Mouse (Mus musculus) megakaryocyte progenitor cell, adult 5-6 weeks (primary cell): ENCODE data around the gene Ino80. TPM values are rescaled to one million over a fixed set of nuclear protein-coding genes. Genes with fewer than 3 reads are reported as not detected.

ENCODE experiments used
- ATAC-seq: replicated peaks from 2 replicates; pipeline ENCODE4 v1.8.0; 2016; ENCODE audit warnings: mild to moderate bottlenecking, moderate TSS enrichment, inconsistent platforms; ENCODE audit not compliant: poor library complexity
- total RNA-seq, 2 experiments: library from RNA; stranded (forward) in 1 of 2; stranded (reverse) in 1 of 2; fragments of 157-497, 149-512 nt in 1 of 2; fragments of 200-1000 nt in 1 of 2; gene quantifications; 2 replicates each; pipeline versions ENCODE4 v1.2.3 to v1.2.4; 2015 to 2017

The Ino80 gene
- total RNA-seq, 2 experiments from 2014 or later = 21.5 to 25.0 TPM

DNA sequence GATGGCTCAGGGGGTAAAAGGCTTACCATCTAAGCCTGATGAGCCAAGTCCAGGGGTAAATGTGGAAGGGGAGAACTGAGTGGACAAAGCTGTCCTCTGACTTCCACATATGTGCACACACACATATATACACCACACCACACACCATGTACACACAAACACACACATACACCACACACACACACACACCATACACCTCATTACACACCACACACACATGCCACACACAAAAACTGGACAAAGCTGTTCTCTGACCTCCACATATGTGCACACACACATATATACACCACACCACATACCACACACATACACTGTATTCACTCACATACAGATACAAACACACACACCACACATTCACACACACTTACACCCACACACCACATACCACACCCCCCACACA lies 121.2 kb downstream of the Ino80 start:
- no peak for ATAC-seq

DNA sequence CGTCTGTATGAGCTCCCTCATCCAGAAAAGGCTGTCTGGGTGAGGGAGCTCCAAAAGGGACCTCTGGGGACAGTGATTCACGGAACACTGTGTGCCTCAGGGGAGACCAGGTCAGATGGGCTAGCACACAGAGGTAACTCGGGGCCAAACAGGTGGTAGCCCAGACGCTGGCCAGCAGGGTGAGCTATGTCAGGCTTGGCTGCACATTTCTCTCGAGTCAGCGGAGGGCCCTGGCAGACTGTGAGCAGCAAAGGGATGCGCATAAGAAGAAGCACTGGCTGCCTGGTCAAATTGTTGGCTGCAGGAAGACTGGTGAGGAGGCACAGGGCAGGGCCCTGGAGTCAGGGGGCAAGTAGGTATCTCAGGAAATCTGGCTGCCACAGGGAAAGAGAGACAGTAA lies 121.8 kb downstream of the Ino80 start:
- ATAC-seq = no peak

DNA sequence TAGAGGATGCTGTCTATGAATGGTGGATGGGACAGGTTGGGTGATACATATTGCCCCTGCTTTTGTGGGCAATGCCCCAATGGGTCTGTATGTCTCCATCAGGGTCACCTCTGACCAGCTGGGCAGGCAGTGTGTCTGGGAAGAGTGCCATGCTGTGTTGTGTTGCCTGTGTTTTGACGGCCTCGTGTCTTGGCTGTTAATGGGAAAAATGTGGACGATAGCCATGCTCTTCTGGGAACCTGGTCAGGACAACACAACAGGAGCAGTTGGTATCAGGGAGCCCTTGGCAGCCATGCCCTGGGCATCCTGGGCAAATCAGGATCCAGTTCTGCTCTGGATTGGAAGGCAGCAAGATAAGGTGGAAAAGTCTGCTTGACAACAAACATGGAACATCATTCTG lies 122.4 kb downstream of the Ino80 start:
- ATAC-seq = no peak

- ATAC-seq = no peak
Measured at GRCm38 (mm10) chr2:119353707-119354106, 123.8 kb downstream of the Ino80 start.

DNA sequence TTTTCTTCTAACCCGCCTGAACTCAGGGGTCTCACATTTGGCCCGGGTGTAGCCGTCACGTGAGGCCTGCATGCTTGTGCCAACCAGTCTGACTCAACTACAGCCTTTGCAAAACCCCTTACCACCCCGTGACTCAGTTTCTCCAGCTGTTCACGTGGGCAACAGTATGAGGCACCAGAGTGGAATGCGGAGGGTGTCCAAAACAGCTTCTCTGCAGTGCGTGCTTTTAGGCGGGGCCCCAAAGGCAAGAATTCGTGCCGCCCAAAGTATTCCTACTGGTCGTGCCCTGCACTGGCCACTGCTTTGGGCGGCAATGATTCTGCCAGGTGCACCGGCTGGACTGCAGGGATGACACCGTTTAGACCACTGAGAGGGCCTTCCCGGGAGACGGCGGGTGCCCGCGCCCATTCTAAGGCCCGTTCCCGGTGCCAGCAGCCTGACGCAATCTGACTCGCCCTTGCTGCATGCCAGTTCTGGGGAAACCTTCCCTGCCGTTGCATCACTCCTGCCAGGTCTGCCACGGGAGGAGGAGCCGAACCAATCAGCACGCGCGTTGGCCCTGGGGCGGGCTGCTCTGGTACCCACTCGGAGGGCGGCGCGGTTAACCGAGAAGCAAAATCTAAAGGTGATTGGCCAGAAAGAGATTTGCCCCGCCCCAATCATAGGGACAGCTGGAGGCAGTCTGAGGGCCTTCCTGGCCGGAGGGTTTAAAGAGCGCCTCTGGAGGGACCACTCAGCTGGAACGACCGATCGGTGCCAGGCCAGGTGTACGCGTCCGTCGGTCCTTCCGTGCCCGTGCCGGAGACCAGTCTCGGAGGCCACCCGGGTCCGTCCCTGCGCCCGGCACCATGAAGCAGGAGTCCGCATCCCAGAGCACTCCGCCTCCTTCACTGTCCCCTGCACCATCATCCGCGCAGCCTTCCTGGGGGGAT lies 126.7 kb downstream of the Ino80 start, which contains the start of gene Chac1:
Gene Chac1, plus strand, starts transcription at position 675 of the 932 bp plus-strand sequence.
- ATAC-seq = peak; percentile 99

DNA sequence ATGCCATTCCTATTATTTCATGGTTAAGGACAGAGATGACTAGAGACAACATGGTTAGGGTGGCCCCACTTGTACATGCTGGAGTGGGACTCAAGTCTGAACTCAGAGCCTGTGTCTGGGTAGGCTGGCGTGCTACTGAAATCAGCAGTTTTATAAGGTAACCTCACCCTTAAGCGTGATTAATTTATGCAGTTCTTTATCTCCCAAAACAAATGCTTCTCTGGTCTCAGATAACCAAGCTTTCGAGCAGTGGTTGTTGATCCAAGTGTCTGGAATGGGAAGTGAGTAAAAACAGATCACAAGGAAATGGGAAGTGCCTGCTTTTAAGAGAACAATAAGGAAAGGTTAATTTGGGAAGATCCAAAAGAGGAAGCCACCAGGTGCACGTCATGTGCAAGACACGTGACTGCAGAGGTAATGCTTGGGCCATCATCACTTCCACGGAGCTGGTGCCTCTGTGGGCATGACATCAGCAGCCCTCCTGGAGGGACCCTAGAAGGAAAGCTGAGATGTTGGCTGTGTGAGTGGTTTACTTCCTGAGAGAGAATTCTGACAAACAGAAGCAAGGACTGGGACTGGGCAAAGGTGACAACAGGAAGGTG lies 132.8 kb downstream of the Ino80 start:
- ATAC-seq = peak; percentile 11; the same call in 1 of the 2 replicates

DNA sequence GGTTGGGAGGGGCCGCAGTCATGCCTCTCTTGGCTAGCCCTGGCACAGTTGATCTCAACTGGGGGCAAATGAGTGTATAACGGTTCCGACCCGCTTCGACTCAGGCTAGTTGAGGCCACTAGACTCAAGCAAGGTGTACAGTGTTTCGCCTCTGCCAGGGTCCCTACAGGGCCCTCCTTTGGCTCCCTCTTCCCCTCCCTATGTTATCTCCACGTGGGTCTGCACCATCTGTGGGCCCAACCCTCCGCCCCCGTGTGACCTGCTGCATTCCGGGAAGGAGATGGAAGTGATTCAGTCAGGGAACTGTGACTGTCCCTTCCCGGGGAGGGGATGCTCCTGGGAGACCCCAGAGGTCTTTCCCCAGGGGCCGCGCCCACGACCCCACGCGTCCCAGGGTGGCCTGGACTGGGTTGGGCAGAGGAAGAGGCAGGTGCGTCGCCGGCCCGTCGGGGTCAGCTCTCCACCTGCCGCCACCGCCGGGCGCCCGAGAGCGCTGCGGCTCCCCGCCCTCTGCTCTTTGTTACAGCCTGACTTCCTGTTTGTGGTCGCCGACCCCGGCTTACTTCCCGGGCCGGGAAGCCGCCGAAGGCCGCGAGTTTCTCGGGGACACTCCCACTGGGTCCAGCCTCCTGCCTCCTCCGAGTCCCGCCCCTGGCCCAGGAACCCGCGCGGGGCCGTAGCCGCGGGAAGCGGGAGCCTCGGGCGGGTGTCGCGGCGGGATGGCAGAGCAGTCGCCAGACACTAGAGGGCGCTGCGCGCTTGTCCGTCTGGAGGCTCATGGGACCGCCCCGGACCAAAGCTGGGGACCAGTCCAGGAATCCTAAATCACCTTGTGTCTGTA lies 139.8 kb downstream of the Ino80 start:
- ATAC-seq = peak; percentile 96

DNA sequence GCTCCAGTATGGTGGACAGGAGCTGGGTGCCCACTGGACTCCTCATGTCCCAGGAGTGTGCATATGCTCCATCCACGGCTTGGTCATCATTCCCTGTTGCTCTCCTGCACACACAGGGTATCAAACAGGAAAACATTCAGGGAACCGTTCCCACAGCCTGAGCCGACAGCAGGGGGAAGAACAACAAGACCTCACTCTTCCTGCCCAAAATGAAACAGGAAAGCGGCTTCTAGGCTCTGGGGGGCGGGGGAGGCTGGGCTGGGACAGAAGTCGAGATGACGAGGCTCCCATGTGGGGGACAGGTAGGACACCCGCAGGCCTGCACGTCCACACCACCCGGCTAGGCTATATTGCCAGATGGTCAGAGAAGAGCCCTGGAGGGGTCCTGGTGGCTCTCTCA lies 141.0 kb downstream of the Ino80 start:
- ATAC-seq = 0 out of 2 replicates have a peak, but pooled peaks have one; percentile 17

GRCm38 (mm10) chr2:119336002-119336401 lies 141.5 kb downstream of the Ino80 start:
- ATAC-seq = no peak

- no peak for ATAC-seq
Measured at GRCm38 (mm10) chr2:119335535-119335934, 142.0 kb downstream of the Ino80 start.

- no peak for ATAC-seq
Measured at GRCm38 (mm10) chr2:119334964-119335525, 142.4 kb downstream of the Ino80 start.

- ATAC-seq = no peak
Measured at GRCm38 (mm10) chr2:119334135-119334534, 143.4 kb downstream of the Ino80 start.

- no peak for ATAC-seq
Measured at GRCm38 (mm10) chr2:119332177-119332661, 145.3 kb downstream of the Ino80 start.

GRCm38 (mm10) chr2:119330795-119331194 lies 146.7 kb downstream of the Ino80 start:
- ATAC-seq = no peak

- no peak for ATAC-seq
Measured at GRCm38 (mm10) chr2:119329123-119329817, 148.2 kb downstream of the Ino80 start.

DNA sequence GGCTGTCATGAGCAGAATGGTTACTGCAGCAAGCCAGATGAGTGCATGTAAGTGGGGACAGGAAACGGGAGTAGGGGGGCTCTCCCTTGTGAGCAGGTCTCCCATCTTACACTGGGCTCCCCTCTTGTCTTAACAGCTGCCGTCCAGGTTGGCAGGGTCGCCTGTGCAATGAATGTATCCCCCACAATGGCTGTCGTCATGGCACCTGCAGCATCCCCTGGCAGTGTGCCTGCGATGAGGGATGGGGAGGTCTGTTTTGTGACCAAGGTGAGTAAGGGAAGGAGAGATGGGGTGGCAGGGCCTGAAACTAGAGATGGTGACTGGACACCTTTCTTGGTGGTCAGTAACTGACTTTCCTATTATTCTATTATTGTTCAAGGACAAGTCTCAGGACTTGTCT lies 148.9 kb downstream of the Ino80 start:
- ATAC-seq = no peak

DNA sequence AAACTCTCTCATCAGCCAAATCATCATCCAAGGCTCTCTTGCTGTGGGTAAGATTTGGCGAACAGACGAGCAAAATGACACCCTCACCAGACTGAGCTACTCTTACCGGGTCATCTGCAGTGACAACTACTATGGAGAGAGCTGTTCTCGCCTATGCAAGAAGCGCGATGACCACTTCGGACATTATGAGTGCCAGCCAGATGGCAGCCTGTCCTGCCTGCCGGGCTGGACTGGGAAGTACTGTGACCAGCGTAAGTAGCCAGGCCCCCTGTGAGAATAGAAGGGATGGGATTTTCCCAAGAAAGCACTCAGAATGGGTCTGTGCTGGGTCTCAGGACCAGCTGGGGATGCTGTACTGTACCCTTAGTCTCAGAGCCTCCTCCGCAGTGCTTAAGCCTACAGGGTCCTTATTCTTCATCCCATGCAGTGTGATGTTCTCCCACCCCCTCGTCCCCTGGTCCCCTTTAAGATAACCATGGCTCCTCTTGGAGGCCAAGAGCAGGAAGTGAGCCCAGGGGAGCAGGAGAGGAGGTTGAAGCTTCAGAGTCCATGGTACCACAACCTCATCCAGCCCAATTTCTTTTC lies 149.5 kb downstream of the Ino80 start:
- ATAC-seq = no peak

DNA sequence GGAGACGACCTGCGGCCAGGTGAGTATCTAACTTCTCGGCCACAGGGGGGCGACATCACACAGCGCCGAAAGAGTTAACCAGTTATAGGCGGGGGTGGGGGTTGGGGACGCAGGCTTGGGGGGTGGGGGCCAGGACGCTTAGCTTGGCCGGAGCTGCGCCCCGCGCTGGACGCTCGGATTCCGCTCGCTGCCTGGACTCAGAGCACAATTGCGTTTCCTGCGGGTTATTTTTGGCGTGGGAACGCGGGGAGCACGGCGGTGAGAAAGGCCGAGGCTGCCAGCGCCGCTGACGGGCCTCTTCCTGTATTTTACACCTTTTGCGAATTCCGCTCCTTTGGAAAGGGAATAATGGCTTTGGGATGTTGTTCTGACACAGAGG lies 150.4 kb downstream of the Ino80 start:
- ATAC-seq = no peak

DNA sequence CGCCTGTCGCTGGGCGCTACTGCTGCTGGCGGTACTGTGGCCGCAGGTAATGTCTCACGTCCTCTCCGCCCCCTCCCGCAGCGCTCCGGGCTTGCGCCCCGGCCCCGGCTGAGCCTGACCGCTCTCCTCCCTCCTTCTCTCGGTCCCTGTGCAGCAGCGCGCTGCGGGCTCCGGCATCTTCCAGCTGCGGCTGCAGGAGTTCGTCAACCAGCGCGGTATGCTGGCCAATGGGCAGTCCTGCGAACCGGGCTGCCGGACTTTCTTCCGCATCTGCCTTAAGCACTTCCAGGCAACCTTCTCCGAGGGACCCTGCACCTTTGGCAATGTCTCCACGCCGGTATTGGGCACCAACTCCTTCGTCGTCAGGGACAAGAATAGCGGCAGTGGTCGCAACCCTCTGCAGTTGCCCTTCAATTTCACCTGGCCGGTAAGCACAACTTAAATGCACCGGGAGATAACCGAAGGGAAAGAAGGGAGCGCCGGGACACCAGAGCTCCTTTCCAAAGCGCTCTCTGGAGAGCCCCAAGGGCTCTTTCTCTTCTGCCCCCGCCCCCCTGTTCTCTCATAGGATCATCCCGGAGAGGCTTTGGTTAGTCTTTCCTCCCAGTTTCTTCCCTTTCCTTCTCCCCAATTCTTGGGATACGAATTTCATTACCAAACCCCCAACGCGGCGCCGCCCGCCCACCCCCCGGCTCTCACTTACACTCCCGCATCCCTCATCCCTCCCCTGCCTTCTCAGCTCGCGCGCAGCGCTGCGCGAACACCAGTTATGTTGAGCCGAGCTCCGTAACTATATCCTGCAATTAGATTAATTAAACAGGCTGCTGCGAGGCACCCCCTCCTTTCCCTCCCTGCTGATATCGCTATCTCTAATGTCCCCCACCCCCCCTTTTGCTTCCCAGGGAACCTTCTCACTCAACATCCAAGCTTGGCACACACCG lies 151.1 kb downstream of the Ino80 start:
- ATAC-seq = no peak
